Mouse (Mus musculus) MEL (cell line): ENCODE results near the gene 1700001O22Rik. TPM values are rescaled to one million over a fixed set of nuclear protein-coding genes. Genes with fewer than 3 reads are reported as not detected.

Experiments used
- DNase-seq: peaks from one replicate; pipeline ENCODE4 v3.0.0; 2011; ENCODE audit warnings: low read depth, low spot score
- H3K27ac ChIP-seq: 2 replicates; pipeline ENCODE4 v1.5.1; 2012; ENCODE audit warnings: low read depth, mild to moderate bottlenecking, control low read depth, low read length, moderate library complexity; ENCODE audit not compliant: control insufficient read depth
- H3K27me3 ChIP-seq, 2 experiments: fragments of 150-350 bp in 1 of 2; sonication (generic) in 1 of 2; 2 replicates each; pipeline ENCODE4 v1.6.1; 2012; ENCODE audit warnings: low read length in 2 of 2, mild to moderate bottlenecking in 2 of 2, improper control_type of control experiment in 1 of 2, moderate library complexity in 1 of 2; ENCODE audit not compliant: insufficient read depth in 2 of 2, control insufficient read depth in 1 of 2
- H3K36me3 ChIP-seq, 2 experiments: 2 replicates each; pipeline ENCODE4 v1.6.1; 2012 to 2014; ENCODE audit warnings: low read length in 2 of 2, improper control_type of control experiment in 1 of 2, inconsistent platforms in 1 of 2, mild to moderate bottlenecking in 1 of 2; ENCODE audit not compliant: insufficient read depth in 2 of 2, control insufficient read depth in 1 of 2
- H3K4me1 ChIP-seq, 2 experiments: fragments of 150-350 bp in 1 of 2; sonication (generic) in 1 of 2; 2 replicates each; pipeline ENCODE4 v1.6.1; 2012; ENCODE audit warnings: low read length in 2 of 2, improper control_type of control experiment in 1 of 2, mild to moderate bottlenecking in 1 of 2; ENCODE audit not compliant: insufficient read depth in 2 of 2, control insufficient read depth in 1 of 2
- H3K4me3 ChIP-seq, 2 experiments: fragments of 150-350 bp in 1 of 2; sonication (generic) in 1 of 2; 2 replicates each; pipeline ENCODE4 v1.5.1; 2012; ENCODE audit warnings: low read depth in 2 of 2, low read length in 2 of 2, mild to moderate bottlenecking in 2 of 2, moderate library complexity in 2 of 2, control low read depth in 1 of 2, improper control_type of control experiment in 1 of 2; ENCODE audit not compliant: control insufficient read depth in 1 of 2, insufficient read depth in 1 of 2
- H3K79me2 ChIP-seq: 2 replicates; pipeline ENCODE4 v1.6.1; 2012; ENCODE audit warnings: mild to moderate bottlenecking, low read length, moderate library complexity; ENCODE audit not compliant: control insufficient read depth, poor library complexity, insufficient read depth
- H3K9ac ChIP-seq: 2 replicates; pipeline ENCODE4 v1.6.1; 2012; ENCODE audit warnings: low read depth, mild to moderate bottlenecking, control low read depth, low read length, moderate library complexity; ENCODE audit not compliant: control insufficient read depth, poor library complexity, severe bottlenecking
- H3K9me3 ChIP-seq: fragments of 150-350 bp; sonication (generic); replicated peaks from 2 replicates; pipeline ENCODE4 v1.6.1; 2012; ENCODE audit warnings: mild to moderate bottlenecking, low read length, improper control_type of control experiment, moderate library complexity; ENCODE audit not compliant: insufficient read depth
- BHLHE40 ChIP-seq: IDR thresholded peaks from 2 replicates; pipeline ENCODE4 v1.6.1; 2012; ENCODE audit warnings: low read depth, mild to moderate bottlenecking, inconsistent platforms, low read length, improper control_type of control experiment, borderline replicate concordance
- CHD1 ChIP-seq: IDR thresholded peaks from 2 replicates; pipeline ENCODE4 v1.6.1; 2012; ENCODE audit warnings: low read depth, mild to moderate bottlenecking, inconsistent platforms, low read length, improper control_type of control experiment
- CHD2 ChIP-seq: IDR thresholded peaks from 2 replicates; pipeline ENCODE4 v1.6.1; 2011; ENCODE audit warnings: low read length, improper control_type of control experiment
- CTCF ChIP-seq, 3 experiments: IDR thresholded peaks in 2 of 3; conservative IDR thresholded peaks in 1 of 3; 2 replicates each; pipeline ENCODE4 v1.5.1; 2011 to 2012; ENCODE audit warnings: low read length in 3 of 3, low read depth in 2 of 3, mild to moderate bottlenecking in 2 of 3, improper control_type of control experiment in 1 of 3, inconsistent platforms in 1 of 3, mixed read lengths in 1 of 3, moderate library complexity in 1 of 3; ENCODE audit not compliant: control insufficient read depth in 1 of 3, insufficient read depth in 1 of 3, poor library complexity in 1 of 3, severe bottlenecking in 1 of 3
- E2F4 ChIP-seq: IDR thresholded peaks from 2 replicates; pipeline ENCODE4 v1.6.1; 2011; ENCODE audit warnings: low read depth, low read length, improper control_type of control experiment, borderline replicate concordance
- ELF1 ChIP-seq: IDR thresholded peaks from 2 replicates; pipeline ENCODE4 v1.6.1; 2014; ENCODE audit warnings: low read depth, mild to moderate bottlenecking, inconsistent platforms, low read length, improper control_type of control experiment, moderate library complexity
- EP300 ChIP-seq, 2 experiments: IDR thresholded peaks; 2 replicates each; pipeline ENCODE4 v1.6.1; 2011; ENCODE audit warnings: improper control_type of control experiment in 2 of 2, low read length in 2 of 2, low read depth in 1 of 2, mild to moderate bottlenecking in 1 of 2
- ETS1 ChIP-seq: IDR thresholded peaks from 2 replicates; pipeline ENCODE4 v1.6.1; 2012; ENCODE audit warnings: low read depth, mild to moderate bottlenecking, inconsistent platforms, low read length, improper control_type of control experiment, moderate library complexity
- GATA1 ChIP-seq: IDR thresholded peaks from 2 replicates; pipeline ENCODE4 v1.6.1; 2011; ENCODE audit warnings: low read depth, low read length, improper control_type of control experiment
- HCFC1 ChIP-seq: IDR thresholded peaks from 2 replicates; pipeline ENCODE4 v1.6.1; 2012; ENCODE audit warnings: low read depth, mild to moderate bottlenecking, inconsistent platforms, low read length, improper control_type of control experiment, moderate library complexity
- JUND ChIP-seq: IDR thresholded peaks from 2 replicates; pipeline ENCODE4 v1.6.1; 2011; ENCODE audit warnings: low read depth, mild to moderate bottlenecking, improper control_type of control experiment, low read length
- KAT2A ChIP-seq: conservative IDR thresholded peaks from 2 replicates; pipeline ENCODE4 v1.6.1; 2012; ENCODE audit warnings: low read depth, low read length, improper control_type of control experiment, inconsistent platforms
- MAFK ChIP-seq: IDR thresholded peaks from 2 replicates; pipeline ENCODE4 v1.6.1; 2011; ENCODE audit warnings: low read depth, mild to moderate bottlenecking, low read length, improper control_type of control experiment, borderline replicate concordance
- MAX ChIP-seq: IDR thresholded peaks from 2 replicates; pipeline ENCODE4 v1.6.1; 2011; ENCODE audit warnings: low read length, improper control_type of control experiment
- MAZ ChIP-seq: IDR thresholded peaks from 2 replicates; pipeline ENCODE4 v1.6.1; 2012; ENCODE audit warnings: low read depth, mild to moderate bottlenecking, inconsistent platforms, low read length, improper control_type of control experiment
- MEF2A ChIP-seq: IDR thresholded peaks from 2 replicates; pipeline ENCODE4 v1.6.1; 2014; ENCODE audit warnings: low read depth, mild to moderate bottlenecking, inconsistent platforms, low read length, improper control_type of control experiment; ENCODE audit not compliant: poor library complexity, insufficient replicate concordance, severe bottlenecking; ENCODE audit errors: extremely low read depth
- MXI1 ChIP-seq: IDR thresholded peaks from 2 replicates; pipeline ENCODE4 v1.6.1; 2011; ENCODE audit warnings: mild to moderate bottlenecking, low read depth, low read length, improper control_type of control experiment
- MYB ChIP-seq: IDR thresholded peaks from 2 replicates; pipeline ENCODE4 v1.6.1; 2011; ENCODE audit warnings: mild to moderate bottlenecking, low read depth, low read length, improper control_type of control experiment
- NRF1 ChIP-seq: IDR thresholded peaks from 2 replicates; pipeline ENCODE4 v1.6.1; 2014; ENCODE audit warnings: low read depth, mild to moderate bottlenecking, inconsistent platforms, low read length, improper control_type of control experiment, moderate library complexity; ENCODE audit not compliant: poor library complexity, insufficient read depth, severe bottlenecking
- POLR2A ChIP-seq, 2 experiments: IDR thresholded peaks; 2 replicates each; pipeline ENCODE4 v1.6.1; 2011 to 2012; ENCODE audit warnings: low read length in 2 of 2, mild to moderate bottlenecking in 2 of 2, control low read depth in 1 of 2, improper control_type of control experiment in 1 of 2, low read depth in 1 of 2, moderate library complexity in 1 of 2; ENCODE audit not compliant: control insufficient read depth in 1 of 2, insufficient read depth in 1 of 2, poor library complexity in 1 of 2
- POLR2AphosphoS2 ChIP-seq: IDR thresholded peaks from 2 replicates; pipeline ENCODE4 v1.6.1; 2011; ENCODE audit warnings: low read length, improper control_type of control experiment
- POLR2AphosphoS5 ChIP-seq: IDR thresholded peaks from 2 replicates; pipeline ENCODE4 v1.6.1; 2012; ENCODE audit warnings: low read depth, borderline replicate concordance, mild to moderate bottlenecking, inconsistent platforms, low read length, moderate library complexity, mixed read lengths
- RCOR1 ChIP-seq: IDR thresholded peaks from 2 replicates; pipeline ENCODE4 v1.6.1; 2012; ENCODE audit warnings: low read depth, mild to moderate bottlenecking, inconsistent platforms, low read length, improper control_type of control experiment
- TAL1 ChIP-seq: IDR thresholded peaks from 2 replicates; pipeline ENCODE4 v1.6.1; 2012; ENCODE audit warnings: mild to moderate bottlenecking, inconsistent platforms, low read length, moderate library complexity, mixed read lengths
- TBP ChIP-seq: IDR thresholded peaks from 2 replicates; pipeline ENCODE4 v1.8.0; 2011; ENCODE audit warnings: low read depth, low read length, improper control_type of control experiment
- TCF12 ChIP-seq: IDR thresholded peaks from 2 replicates; pipeline ENCODE4 v1.6.1; 2014; ENCODE audit warnings: low read depth, mild to moderate bottlenecking, inconsistent platforms, low read length, improper control_type of control experiment, moderate library complexity
- USF1 ChIP-seq: IDR thresholded peaks from 2 replicates; pipeline ENCODE4 v1.6.1; 2014; ENCODE audit warnings: low read depth, mild to moderate bottlenecking, inconsistent platforms, low read length, improper control_type of control experiment, moderate library complexity
- USF2 ChIP-seq, 2 experiments: IDR thresholded peaks; 2 replicates each; pipeline ENCODE4 v1.6.1; 2011 to 2012; ENCODE audit warnings: improper control_type of control experiment in 2 of 2, low read length in 2 of 2, borderline replicate concordance in 1 of 2, inconsistent platforms in 1 of 2, low read depth in 1 of 2, mild to moderate bottlenecking in 1 of 2; ENCODE audit not compliant: insufficient read depth in 1 of 2
- ZC3H11A ChIP-seq: IDR thresholded peaks from 2 replicates; pipeline ENCODE4 v1.6.1; 2012; ENCODE audit warnings: low read depth, mild to moderate bottlenecking, inconsistent platforms, low read length, improper control_type of control experiment
- ZKSCAN1 ChIP-seq: IDR thresholded peaks from 2 replicates; pipeline ENCODE4 v1.6.1; 2012; ENCODE audit warnings: low read depth, mild to moderate bottlenecking, inconsistent platforms, low read length, improper control_type of control experiment, moderate library complexity
- ZMIZ1 ChIP-seq: IDR thresholded peaks from 2 replicates; pipeline ENCODE4 v1.6.1; 2012; ENCODE audit warnings: low read depth, mild to moderate bottlenecking, inconsistent platforms, low read length, improper control_type of control experiment, moderate library complexity
- ZNF384 ChIP-seq: IDR thresholded peaks from 2 replicates; pipeline ENCODE4 v1.6.1; 2012; ENCODE audit warnings: low read depth, mild to moderate bottlenecking, inconsistent platforms, low read length, improper control_type of control experiment
- polyA plus RNA-seq, 2 experiments: library from polyadenylated mRNA; stranded (reverse) in 1 of 2; unstranded in 1 of 2; fragments of >175 nt in 1 of 2; fragments of >200 nt in 1 of 2; gene quantifications; 2 replicates each; pipeline versions ENCODE4 v1.2.1 to v1.2.4; 2012; ENCODE audit warnings: low replicate concordance in 2 of 2, low read depth in 1 of 2; ENCODE audit not compliant: insufficient read length in 2 of 2, insufficient read depth in 1 of 2, missing spikeins in 1 of 2
- total RNA-seq: library from RNA; depleted of rRNA; stranded (reverse); fragments of 300-350 nt; gene quantifications from 2 replicates; pipeline ENCODE4 v1.2.3, GENCODE M21; 2012

1700001O22Rik gene
- total and polyA plus RNA-seq, 3 experiments: 0.50 to 1.8 TPM; not detected in 1

DNA sequence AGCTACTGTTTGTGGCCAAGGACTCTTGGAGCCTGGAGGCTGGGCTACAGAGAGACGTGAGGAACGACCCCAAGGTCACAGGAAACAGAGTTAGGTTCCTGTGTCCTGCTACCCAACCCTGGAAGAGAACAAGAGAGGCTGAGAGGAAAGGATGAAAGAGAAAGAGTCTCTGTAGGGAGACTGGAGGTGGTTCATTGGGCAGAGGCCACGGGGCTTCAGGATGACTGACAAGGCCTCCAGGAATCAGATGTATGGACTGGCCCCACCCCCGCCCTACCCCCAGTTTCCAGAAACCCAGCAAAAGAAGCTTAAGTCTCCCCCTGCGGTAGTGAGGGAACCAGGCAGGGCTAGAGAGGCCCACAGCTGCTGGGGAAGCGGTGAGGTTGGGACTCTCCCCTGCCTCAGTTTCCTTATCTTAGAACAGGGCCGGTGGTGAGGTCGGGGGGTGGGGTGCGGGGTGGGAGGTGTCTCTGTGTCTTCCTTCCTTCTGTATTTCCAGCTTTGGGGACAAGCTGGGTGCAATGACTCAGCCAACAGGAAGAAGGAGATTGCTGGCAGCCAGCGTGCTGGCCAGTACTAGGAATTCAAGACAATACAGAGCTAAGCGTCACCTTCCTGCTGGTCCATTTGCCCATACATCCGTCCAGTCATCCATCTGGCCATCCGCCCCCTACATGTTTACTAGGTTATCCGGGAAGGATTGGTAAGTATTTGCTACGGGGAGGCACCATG is 30.7 kb downstream of the 1700001O22Rik start (continued):
- peak; percentile 9; the same call in 1 of the 2 replicates for TF ChIP-seq TAL1

DNA sequence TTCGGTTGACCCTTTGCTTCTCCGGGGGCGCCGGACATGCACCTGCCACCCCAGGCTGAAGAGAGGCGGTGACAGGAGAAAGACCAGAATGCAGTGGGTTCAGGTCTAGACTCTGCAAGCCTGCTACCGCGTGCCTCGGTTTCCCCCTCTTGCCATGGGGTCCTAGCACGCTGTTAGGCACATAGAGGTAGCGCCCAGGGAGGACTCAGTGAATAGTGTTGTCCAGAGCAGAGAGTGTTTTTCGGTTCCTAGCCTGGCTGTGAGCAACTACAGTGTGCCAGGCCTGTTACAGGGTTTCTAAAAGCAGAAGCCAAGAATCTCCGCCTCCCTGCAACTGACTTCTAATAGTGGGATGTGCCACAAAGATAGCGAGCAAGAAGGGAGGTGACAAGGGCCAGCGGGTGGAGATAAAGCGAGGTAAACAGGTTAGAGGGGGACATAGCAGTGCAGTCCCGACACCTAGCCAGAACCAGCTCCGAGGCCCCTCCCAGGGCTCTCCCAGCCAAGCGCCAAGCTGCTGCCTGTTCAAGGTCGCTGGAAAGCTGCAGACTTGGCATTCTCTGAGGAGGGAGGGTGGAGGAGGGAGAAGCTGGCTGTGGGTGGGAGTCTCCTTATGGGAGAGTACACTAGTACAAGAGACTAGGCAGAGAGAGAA is 31.5 kb downstream of the 1700001O22Rik start:
- peak; percentile 97 for DNase-seq
- no peaks in the 10 kb centered on the region for H3K9me3 ChIP-seq
- TF ChIP-seq CHD1: peak; percentile 41
- 0 out of 2 replicates have a peak, but pooled peaks have one; percentile 17 for TF ChIP-seq USF1
- no peak for TF ChIP-seq JUND
- TF ChIP-seq BHLHE40: no peak
- peak; percentile 83 for TF ChIP-seq MYB
- TF ChIP-seq POLR2AphosphoS5: peak; percentile 78; the same call in 1 of the 2 replicates
- peak; percentile 91 for TF ChIP-seq POLR2AphosphoS2
- peak; percentile 39; the same call in 1 of the 2 replicates for TF ChIP-seq MAFK
- TF ChIP-seq MAZ: peak; percentile 91
- TF ChIP-seq NRF1: 0 out of 2 replicates have a peak, but pooled peaks have one; percentile 11
- TF ChIP-seq ZNF384: no peak
- peak; percentile 91 to 96 for TF ChIP-seq EP300 (IDR thresholded peaks at IDR 0.05; ENCODE audit: low read depth in 1 of 2, low read length in 2 of 2)
- TF ChIP-seq MAX: no peak
- no peak for TF ChIP-seq ZC3H11A
- no peak for TF ChIP-seq USF2 (IDR thresholded peaks at IDR 0.05; ENCODE audit: borderline replicate concordance in 1 of 2, insufficient read depth in 1 of 2, low read depth in 1 of 2, low read length in 2 of 2)
- TF ChIP-seq HCFC1: peak; percentile 70
- peak; percentile 51 for TF ChIP-seq MXI1
- no peak for TF ChIP-seq KAT2A
- no peak for TF ChIP-seq ZKSCAN1
- TF ChIP-seq ZMIZ1: peak; percentile 98
- TF ChIP-seq MEF2A: no peak
- peak; percentile 76 to 98 for TF ChIP-seq POLR2A (IDR thresholded peaks at IDR 0.05; ENCODE audit: control insufficient read depth in 1 of 2, insufficient read depth in 1 of 2, low read depth in 1 of 2, low read length in 2 of 2, poor library complexity in 1 of 2)
- peak; percentile 96 for TF ChIP-seq GATA1
- no peak for TF ChIP-seq E2F4
- TF ChIP-seq RCOR1: peak; percentile 81
- peak; percentile 87 for TF ChIP-seq TAL1
- no peak for TF ChIP-seq CHD2
- TF ChIP-seq ELF1: no peak
- TF ChIP-seq TBP: peak; percentile 96
- no peak for TF ChIP-seq CTCF (IDR thresholded peaks at IDR 0.05 in 2 of 3, conservative IDR thresholded peaks at IDR 0.05 in 1 of 3; ENCODE audit: control insufficient read depth in 1 of 3, insufficient read depth in 1 of 3, low read depth in 2 of 3, low read length in 3 of 3, poor library complexity in 1 of 3, severe bottlenecking in 1 of 3)
- peak; percentile 96 for TF ChIP-seq TCF12
- peak; percentile 93 for TF ChIP-seq ETS1

More for the DNA sequence above, 31.5 kb downstream of the 1700001O22Rik start:
- H3K27ac ChIP-seq: peak overlapping the region; percentile 97
- peaks cover 0 to 19% of the 10 kb centered on the region in 2 experiments; a peak in 2 of 4 replicates for H3K36me3 ChIP-seq
- no peaks in the 10 kb centered on the region for H3K27me3 ChIP-seq
- H3K4me1 ChIP-seq: peaks cover 16 to 37% of the 10 kb centered on the region in 2 experiments
- H3K4me3 ChIP-seq: peak overlapping the region; percentile 32 to 57
- H3K79me2 ChIP-seq: peaks cover 2% of the 10 kb centered on the region; the same call in 1 of the 2 replicates
- peak overlapping the region; percentile 77 for H3K9ac ChIP-seq
